Mouse (Mus musculus): ENCODE data around the gene C130032M10Rik.

C130032M10Rik gene

GRCm38 (mm10) chr9:114548496-114548895, 33.0 kb downstream of the C130032M10Rik start:
- no peak for DNase-seq (ENCODE audit: low read depth, low spot score)

- DNase-seq (ENCODE audit: low read depth, low spot score), result no peak
Observed at GRCm38 (mm10) chr9:114549117-114549516, 33.6 kb downstream of the C130032M10Rik start.

- no peak for DNase-seq (ENCODE audit: low read depth, low spot score)
Observed at GRCm38 (mm10) chr9:114550033-114550432, 34.5 kb downstream of the C130032M10Rik start.

DNA sequence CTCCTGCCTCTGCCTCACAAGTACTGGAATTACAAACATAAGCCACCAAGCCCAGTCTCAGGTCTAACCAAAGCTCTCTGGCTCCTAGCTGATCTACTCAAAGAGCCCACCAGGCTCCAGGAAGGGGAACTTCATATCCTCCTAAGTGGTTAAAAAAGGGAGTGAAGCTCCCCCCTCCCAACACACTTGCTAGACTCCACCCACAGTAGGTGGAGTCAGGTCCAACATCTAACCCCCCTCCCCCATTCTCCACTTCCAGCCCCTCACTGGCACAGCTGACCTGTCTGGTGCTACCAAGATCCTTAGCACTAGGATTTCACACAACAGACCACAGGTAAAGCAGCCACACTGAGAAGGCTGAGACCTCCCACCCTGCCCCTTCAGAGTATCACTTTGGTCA, 38.3 kb downstream of the C130032M10Rik start:
- no peak for DNase-seq (ENCODE audit: low read depth, low spot score)

DNA sequence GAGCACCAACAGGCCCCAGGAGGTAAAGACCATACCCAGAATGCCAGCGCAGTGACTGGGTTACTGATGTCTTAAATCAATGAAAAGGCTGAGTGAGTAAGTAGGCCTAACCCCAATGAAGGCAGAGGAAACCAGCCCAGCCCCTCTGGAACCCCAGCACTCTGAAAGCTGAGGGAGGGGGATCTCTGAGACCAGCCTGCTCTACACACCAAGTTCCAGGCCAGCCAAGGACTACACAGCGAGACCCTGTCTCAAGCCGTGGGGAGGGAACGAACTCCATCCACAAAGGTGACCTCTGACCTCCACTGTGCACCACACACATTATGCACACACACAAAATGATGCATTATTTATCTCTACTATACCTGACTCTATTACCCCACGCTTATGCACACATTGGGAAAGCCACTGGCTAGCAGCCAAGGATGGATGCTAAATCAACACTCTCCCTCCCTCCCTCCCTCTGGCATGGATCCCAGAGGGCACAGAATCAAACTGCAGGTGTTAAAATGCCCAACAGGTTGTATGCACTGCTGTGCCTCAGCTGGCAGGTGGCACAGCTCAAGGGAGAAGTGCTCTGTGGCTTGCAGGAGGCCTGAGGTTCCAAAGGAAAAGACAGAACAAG, 39.0 kb downstream of the C130032M10Rik start:
- no peak for DNase-seq (ENCODE audit: low read depth, low spot score)

DNA sequence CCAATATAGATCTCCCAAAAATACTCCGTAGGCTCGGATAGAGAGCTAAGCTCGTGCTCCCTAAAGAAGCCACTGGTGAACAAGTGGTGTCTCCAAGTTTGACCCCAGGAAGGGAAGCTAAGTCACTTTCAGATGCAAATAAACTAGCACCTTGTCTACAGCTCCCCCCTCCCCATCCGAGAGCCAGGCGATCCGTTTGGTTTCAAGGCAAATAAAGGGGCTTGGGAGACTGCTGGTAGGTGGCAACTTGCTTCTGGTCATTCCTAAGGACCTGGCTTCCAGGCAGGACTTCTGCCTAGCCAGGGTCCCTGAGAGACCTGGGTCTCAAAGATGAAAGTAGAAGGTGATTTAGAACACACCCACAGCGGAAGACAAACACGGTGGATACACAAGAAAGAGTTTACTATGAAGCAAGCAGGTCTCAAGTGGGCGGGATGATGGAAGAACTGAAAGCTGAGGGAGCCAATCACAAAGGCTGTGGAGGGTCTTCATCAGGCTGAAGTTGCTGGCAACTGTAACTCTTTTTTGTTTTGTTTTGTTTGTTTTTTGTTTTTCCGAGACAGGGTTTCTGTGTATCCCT, 40.9 kb downstream of the C130032M10Rik start:
- DNase-seq (ENCODE audit: low read depth, low spot score), result no peak

DNA sequence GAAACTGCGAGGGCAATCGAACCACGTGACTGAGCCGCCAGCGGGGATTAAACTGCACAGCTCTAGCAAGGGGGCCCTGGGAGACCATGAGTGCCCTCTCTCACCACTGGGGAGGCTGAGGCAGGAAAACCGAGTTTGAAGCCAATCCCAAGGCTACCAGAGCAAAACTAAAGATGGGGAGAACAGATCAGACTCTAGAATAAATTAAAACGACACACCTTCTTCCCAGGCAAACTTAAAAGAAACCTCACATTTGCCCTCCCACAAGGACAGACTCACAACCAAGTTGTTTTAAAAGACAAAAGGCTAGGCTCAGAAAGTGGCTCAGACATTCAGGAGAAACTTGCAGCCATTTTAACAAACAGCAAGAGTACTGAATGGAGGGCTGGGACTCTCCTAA, 41.6 kb downstream of the C130032M10Rik start:
- DNase-seq (ENCODE audit: low read depth, low spot score), result no peak

GRCm38 (mm10) chr9:114560141-114560540, 44.6 kb downstream of the C130032M10Rik start:
- DNase-seq (ENCODE audit: low read depth, low spot score), result no peak

GRCm38 (mm10) chr9:114560771-114561670, 45.5 kb downstream of the C130032M10Rik start:
- DNase-seq (ENCODE audit: low read depth, low spot score), result no peak

DNA sequence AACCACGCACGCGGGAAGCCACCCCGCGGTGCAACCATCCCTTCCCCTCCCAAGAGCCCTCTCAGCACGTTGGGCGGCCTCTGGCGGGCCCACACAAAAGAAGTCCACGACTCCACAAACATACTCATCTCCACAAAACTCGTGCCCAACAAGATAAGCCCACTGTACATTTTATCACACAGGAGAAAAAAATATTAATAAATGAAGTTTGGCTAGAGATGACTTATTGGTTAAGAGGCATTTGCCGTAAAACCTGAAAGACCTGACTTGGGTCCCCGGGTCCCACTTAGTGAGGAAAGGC, 46.1 kb downstream of the C130032M10Rik start:
- no peak for DNase-seq (ENCODE audit: low read depth, low spot score)

DNA sequence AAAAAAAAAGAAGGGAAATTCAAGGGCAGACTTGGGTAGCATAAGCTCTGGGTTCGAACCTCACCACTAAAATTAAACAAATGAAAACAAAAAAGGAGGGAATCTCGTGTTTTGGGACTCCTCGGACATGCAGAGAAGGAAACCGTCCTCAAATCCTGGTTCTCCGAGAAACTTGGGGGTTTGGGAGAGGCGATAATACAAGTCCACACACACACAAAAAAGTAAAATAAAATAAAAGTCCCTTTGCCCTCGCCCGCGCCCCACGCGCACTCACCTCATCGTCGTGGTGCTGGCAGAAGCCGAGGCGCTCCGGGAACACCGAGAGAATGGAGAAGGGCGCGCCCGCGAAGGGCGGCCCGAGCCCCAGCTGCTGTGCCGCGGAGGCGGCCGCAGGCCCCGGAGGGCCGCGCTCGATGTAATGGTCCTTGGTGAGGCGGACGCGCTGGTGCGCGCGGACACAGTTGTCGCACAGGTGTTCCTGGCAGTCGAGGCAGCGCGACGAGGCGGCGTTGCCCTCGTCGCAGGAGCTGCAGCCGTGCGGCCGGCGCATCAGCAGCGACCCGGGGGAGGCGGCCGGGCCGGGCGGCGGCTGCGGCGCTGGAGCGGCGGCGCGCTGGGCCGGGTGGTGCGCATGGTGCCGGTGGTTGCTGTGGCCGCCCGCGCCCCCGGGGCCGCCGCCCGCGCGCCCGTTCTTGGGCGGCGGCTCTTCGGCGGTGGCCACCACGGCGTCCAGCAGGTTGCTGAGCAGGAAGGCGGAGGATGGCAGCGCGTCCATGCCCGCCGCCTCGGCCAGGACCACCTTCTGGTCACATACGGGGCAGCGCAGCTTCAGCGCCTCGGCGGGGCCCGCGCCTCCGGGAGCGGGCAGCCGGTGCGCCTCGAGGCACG, 46.8 kb downstream of the C130032M10Rik start:
- DNase-seq (ENCODE audit: low read depth, low spot score), result no peak

DNA sequence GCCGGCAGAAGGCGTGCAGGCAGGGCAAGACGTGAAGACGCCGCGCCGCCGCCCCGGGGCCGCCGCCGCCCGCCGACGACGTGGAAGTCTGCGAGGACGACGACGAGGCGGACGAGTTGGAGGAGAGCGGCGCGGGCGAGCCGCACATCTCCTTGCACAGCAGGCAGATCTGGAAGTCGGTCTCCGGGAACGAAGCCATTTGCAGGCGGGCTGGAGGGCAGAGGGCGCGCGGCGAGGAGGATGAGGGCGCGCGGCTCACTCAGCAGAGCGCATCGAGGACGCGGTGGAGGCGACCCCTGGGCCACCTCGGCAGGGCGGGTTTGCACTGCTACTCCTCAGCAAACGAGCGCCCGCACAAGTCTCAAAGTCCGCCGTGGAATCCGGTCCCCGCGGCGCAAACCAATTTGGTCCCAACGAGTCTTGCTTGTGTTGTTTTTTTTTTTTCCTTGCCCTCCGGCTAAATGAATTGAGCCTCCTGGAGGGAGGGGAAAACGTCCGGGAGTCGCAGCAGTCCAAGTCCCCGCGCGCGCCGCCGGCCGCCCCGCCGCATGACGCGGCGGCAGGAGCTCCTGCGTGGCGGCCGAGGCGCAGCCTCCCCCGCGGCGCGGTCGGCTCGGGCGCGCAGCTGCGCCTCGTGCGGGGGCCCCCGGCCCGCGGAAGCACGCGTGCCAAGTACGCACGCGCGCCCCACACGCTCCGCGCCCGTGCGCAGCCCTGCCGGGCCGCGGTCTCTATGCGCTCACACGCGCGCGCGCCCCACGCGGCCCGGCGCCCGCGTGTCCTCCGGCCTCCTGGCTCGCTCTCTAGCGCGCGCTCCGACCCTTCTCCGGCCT, 47.6 kb downstream of the C130032M10Rik start:
- no peak for DNase-seq (ENCODE audit: low read depth, low spot score)

DNA sequence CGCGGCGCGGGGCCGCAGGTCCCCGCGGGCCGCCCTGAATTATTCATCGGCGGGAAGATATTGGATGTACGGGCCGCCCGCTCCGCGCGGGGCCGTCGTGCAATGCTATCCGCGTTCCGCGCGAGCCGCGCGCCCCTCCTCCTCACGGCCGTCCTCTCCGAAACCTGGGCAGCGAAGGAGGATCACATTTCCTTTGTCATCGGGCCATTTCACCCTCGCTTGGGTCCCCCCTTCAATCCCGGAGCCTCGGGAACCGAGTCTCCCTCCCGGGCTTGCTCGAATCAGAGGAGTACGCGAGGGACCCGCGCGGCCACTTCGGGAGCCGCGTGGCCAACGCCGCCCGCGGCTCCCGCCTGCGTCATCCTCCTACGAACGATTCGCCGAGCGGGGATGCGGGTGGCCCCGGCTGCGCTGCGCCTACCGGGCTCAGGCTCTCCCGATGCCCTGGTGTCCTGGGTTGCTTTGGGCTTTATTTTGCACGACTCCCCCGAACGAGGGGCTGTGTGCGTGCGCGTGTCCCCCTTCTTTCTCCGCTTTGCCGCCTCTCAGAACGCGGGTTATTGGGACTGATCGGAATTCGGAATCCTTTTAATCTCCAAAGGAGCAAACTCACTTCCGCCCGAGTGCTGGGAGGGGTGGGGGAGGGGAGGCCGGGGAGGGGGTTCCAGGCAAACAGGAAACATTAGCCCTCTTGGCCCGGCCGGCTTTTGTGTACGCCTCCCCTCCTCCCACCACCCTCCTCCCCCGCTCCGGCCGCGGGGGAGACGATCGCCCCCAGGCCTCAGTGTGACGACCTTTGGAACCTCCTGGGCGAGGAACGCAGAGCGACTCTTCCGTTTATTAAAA, 48.5 kb downstream of the C130032M10Rik start, which contains the start of gene Trim71:
TSS of gene Trim71 (minus strand) at position 609 of the 846 bp plus-strand sequence.
- DNase-seq (ENCODE audit: low read depth, low spot score), result no peak

DNA sequence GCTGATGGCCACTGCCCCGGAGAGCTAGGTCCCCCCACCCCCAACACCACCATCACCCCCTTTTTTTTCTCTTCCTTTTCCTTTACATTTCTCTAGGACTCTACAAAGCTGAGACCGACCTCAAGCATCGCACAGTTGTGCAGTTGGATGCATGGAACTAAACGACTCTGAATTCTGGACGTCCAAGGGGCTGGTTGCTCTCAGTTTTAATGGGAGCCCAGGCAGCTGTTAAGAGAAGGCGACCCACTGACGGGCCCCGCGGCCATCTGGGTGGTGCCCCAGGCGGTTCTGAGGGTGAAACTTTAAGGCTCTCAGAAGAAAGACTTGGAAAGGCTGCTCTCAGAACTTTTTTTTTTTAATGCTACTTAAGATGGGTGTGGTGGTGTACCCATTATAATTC, 49.2 kb downstream of the C130032M10Rik start:
- no peak for DNase-seq (ENCODE audit: low read depth, low spot score)
